Mouse (Mus musculus) midbrain, embryonic 14.5 days (tissue): ENCODE data around the gene C2cd2l. TPM values are rescaled to one million over a fixed set of nuclear protein-coding genes. Genes with fewer than 3 reads are reported as not detected.

ENCODE experiments used
- ATAC-seq: fragments of 200-750 bp; cut with Nextera tagmentation; 2 replicates; pipeline ENCODE4 v1.8.0; 2017; ENCODE audit warnings: moderate number of reproducible peaks, moderate library complexity; ENCODE audit not compliant: low FRiP score, low TSS enrichment
- DNase-seq: peaks from one replicate; pipeline ENCODE4 v3.0.0-alpha.2; 2015
- H3K27ac ChIP-seq: fragments of 300-500 bp; sonication (generic); replicated peaks from 2 replicates; pipeline ENCODE4 v1.5.1; 2014; ENCODE audit warnings: mild to moderate bottlenecking, low read depth, low read length, moderate library complexity
- H3K27me3 ChIP-seq: fragments of 300-500 bp; sonication (generic); 2 replicates; pipeline ENCODE4 v1.6.1; 2014; ENCODE audit warnings: low read length, control low read depth, mixed read lengths; ENCODE audit not compliant: control insufficient read depth, insufficient read depth
- H3K36me3 ChIP-seq: fragments of 300-500 bp; sonication (generic); 2 replicates; pipeline ENCODE4 v1.6.1; 2014; ENCODE audit warnings: low read length, control low read depth; ENCODE audit not compliant: control insufficient read depth, insufficient read depth
- H3K4me1 ChIP-seq: fragments of 300-500 bp; sonication (generic); 2 replicates; pipeline ENCODE4 v1.6.1; 2014; ENCODE audit warnings: mild to moderate bottlenecking, antibody characterized with exemption, low read length, control low read depth; ENCODE audit not compliant: control insufficient read depth, insufficient read depth
- H3K4me2 ChIP-seq: fragments of 300-500 bp; sonication (generic); 2 replicates; pipeline ENCODE4 v1.6.1; 2014; ENCODE audit warnings: mild to moderate bottlenecking, low read length, moderate library complexity
- H3K4me3 ChIP-seq: fragments of 300-500 bp; sonication (generic); replicated peaks from 2 replicates; pipeline ENCODE4 v1.5.1; 2014; ENCODE audit warnings: low read depth, low read length
- H3K9ac ChIP-seq: fragments of 300-500 bp; sonication (generic); replicated peaks from 2 replicates; pipeline ENCODE4 v1.6.1; 2014; ENCODE audit warnings: mild to moderate bottlenecking, low read length, moderate library complexity
- H3K9me3 ChIP-seq: fragments of 300-500 bp; sonication (generic); 2 replicates; pipeline ENCODE4 v1.6.1; 2016; ENCODE audit warnings: low read length, control low read depth, mixed read lengths; ENCODE audit not compliant: control insufficient read depth
- WGBS: fragments of 180-500 bp; shearing (Covaris S2); extraction: QIAGEN DNeasy Blood & Tissue Kit; methylation state at CpG from one replicate; pipeline ENCODE4 v1.1.7; 2014; 5-methylcytosine and 5-hydroxymethylcytosine counted together
- microRNA-seq: library from miRNA; unstranded; fragments of <30 nt; microRNA quantifications from one replicate; pipeline ENCODE4, GENCODE M21; 2016
- polyA plus RNA-seq: library from polyadenylated mRNA; unstranded; fragments of >200 nt; fragmentation: Nextera tagmentation; extraction: Ambion mirVana; gene quantifications from 2 replicates; pipeline ENCODE4 v1.2.1, GENCODE M21; 2014

C2cd2l gene
- polyA plus RNA-seq, 1 experiment from 2014 or later = 25.2 TPM

- no peak overlapping the region for H3K4me3 ChIP-seq
- peaks cover 25% of the 10 kb centered on the region for H3K4me1 ChIP-seq
- peaks cover 13% of the 10 kb centered on the region for H3K36me3 ChIP-seq
- H3K27ac ChIP-seq = no peak overlapping the region
- no peak overlapping the region for H3K4me2 ChIP-seq
- H3K9ac ChIP-seq = no peak overlapping the region
- no peak for ATAC-seq
- 83% methylated on average over 3 of the region's 3 CpGs for WGBS
- H3K9me3 ChIP-seq = no peaks in the 10 kb centered on the region
- no peak for DNase-seq
- no peaks in the 10 kb centered on the region for H3K27me3 ChIP-seq
Measured at GRCm38 (mm10) chr9:44269077-44269476, 51.0 kb downstream of the C2cd2l start.

- 85% methylated on average over 6 of the region's 6 CpGs for WGBS
- Histone ChIP-seq H3K9ac (peak within 1 kb of the TSS; percentile 44), H3K27me3 (no peaks in the 10 kb centered on the region), H3K4me2 (peak within 1 kb of the TSS; percentile 62), H3K36me3 (peaks cover 6% of the 10 kb centered on the region; the same call in 1 of the 2 replicates), H3K9me3 (no peaks in the 10 kb centered on the region), H3K4me1 (peaks cover 25% of the 10 kb centered on the region), H3K4me3 (peak within 1 kb of the TSS; percentile 29), H3K27ac (peak within 1 kb of the TSS; percentile 58)
- DNase-seq = no peak
- ATAC-seq = no peak
Measured at GRCm38 (mm10) chr9:44268432-44268831, 51.7 kb downstream of the C2cd2l start, which contains the start of gene Nlrx1. Gene Nlrx1 (minus strand): TSS chr9:44268599.

DNA sequence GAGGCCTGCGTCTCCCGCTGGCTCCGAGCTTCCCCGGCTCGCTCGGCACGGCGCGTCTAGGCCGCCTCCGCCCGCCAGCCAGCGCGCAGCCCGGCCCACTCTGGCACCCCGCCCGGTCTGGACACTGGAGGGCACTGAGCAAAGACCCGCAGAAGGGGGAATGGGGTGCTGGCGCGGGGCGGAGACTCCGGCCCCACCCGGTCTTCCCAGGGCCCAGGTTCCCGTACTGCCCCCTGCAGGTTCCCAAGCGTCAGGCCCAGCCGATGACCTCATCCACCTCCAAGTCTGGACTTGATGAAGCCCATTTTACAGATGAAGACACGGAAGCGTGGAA, 52.1 kb downstream of the C2cd2l start:
- Histone ChIP-seq H3K27ac (peak overlapping the region; percentile 58; the same call in 1 of the 2 replicates), H3K9ac (peak overlapping the region; percentile 44), H3K9me3 (no peaks in the 10 kb centered on the region), H3K4me2 (peak overlapping the region; percentile 62), H3K27me3 (no peaks in the 10 kb centered on the region), H3K4me1 (peaks cover 25% of the 10 kb centered on the region), H3K4me3 (peak overlapping the region; percentile 29), H3K36me3 (0 out of 2 replicates have a peak, but pooled peaks cover 2% of the 10 kb centered on the region)
- DNase-seq (peak; percentile 81), ATAC-seq (peak; percentile 71; the same call in 1 of the 2 replicates)
- WGBS = 6% methylated on average over 28 of the region's 28 CpGs

DNA sequence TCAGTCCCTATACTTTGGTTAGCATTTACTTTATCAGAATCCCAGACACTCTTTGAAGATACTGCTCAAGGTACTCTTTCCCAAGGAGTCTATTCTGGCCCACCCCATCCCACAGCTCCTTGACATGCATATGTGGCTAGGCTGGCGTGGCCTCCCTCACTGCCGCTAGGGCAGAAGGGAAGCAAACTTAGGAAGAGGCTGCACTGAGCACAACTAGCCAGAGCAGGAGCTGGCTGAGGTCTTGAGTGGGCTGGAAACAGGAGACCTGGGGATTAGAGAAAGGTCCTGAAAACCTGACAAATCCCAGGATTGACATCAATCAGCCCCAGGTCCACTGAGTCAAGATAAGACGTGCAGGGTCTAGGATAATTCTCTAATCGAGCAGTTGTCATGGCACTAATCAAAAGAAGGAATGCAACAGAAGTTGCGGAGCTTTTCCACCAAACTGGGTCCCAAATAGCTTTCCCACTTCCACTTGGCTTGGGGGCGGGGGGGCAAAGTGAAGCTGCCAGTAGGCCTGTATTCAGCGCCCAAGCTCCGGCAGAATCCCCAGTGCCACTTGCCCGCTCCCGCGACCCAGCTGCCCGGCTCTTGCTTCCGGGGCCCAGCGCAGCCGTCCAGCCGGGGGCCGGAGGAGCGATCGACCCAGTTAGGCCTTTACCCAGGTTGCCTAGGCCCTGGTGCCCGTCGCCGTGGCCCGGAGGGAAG, 52.6 kb downstream of the C2cd2l start:
- peaks cover 25% of the 10 kb centered on the region for H3K4me1 ChIP-seq
- peak overlapping the region; percentile 62 for H3K4me2 ChIP-seq
- ATAC-seq = no peak
- H3K36me3 ChIP-seq = no peaks in the 10 kb centered on the region
- H3K27ac ChIP-seq = peak overlapping the region; percentile 58
- peak overlapping the region; percentile 44 for H3K9ac ChIP-seq
- no peaks in the 10 kb centered on the region for H3K27me3 ChIP-seq
- H3K9me3 ChIP-seq = no peaks in the 10 kb centered on the region
- 4% methylated on average over 23 of the region's 23 CpGs for WGBS
- peak; percentile 39 for DNase-seq
- peak overlapping the region; percentile 29 for H3K4me3 ChIP-seq

DNA sequence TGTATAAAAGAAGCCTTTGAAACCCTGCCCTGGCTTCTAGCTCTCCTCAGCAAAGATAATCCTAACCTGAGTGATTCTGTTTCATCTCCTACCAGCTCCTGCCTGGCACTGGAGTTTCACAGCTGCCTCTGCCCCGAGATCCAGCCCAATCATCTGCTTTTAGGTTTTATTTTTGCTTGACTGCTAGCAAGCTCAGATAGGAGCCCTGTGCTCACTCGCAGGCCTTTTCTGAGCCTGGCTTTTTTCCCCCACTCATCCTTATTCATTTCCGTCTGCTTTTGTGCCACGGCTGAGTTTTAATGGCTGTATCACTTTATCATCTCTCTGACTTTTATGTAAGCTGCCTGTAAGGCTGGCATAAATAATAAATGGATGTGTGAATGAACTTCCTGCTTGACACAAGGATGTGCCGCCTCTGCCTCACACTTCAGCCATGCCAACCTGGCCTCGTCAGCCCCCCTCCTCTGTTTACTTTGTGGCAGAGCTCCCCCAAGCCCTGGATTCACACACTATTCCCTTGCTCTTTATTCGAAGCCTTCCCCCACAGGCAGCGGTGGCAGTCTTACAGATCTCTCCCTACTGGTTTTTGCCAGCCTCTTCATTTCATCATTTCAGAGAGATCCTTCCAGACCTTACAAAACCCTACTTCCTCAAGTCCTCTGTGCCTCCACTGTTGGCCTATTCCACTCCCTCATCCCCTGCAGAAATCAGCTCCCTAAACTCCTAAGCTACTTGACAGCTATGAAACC, 53.4 kb downstream of the C2cd2l start:
- no peaks in the 10 kb centered on the region for H3K9me3 ChIP-seq
- no peaks in the 10 kb centered on the region for H3K36me3 ChIP-seq
- peaks cover 25% of the 10 kb centered on the region for H3K4me1 ChIP-seq
- no peak for ATAC-seq
- H3K27me3 ChIP-seq = no peaks in the 10 kb centered on the region
- no peak overlapping the region for H3K4me3 ChIP-seq
- H3K9ac ChIP-seq = no peak overlapping the region
- DNase-seq = peak; percentile 39
- WGBS = 44% methylated on average over 8 of the region's 8 CpGs
- peak overlapping the region; percentile 58; the same call in 1 of the 2 replicates for H3K27ac ChIP-seq
- H3K4me2 ChIP-seq = no peak overlapping the region

DNA sequence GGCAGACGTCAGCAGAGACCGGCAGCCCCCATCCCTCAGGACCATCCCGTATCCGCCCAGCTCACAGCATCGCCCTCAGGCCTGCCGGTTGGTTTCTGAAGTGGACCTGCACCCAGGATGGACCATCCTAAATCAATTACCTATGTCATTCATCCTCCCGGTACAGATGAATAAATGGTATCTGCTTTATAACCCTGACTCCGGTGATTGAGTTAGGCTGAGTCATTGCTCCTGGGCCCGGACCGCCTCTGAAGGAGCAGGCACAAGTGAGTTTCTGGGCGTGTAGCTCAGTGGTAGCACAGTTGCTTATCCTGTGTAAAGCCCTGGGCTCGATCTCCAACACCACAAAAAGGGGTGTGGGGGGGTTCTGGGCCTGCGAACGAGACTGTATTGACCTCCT, 58.7 kb downstream of the C2cd2l start:
- Histone ChIP-seq H3K4me3 (no peak overlapping the region), H3K9ac (no peak overlapping the region), H3K27me3 (no peaks in the 10 kb centered on the region), H3K27ac (no peak overlapping the region), H3K4me2 (no peak overlapping the region), H3K36me3 (no peaks in the 10 kb centered on the region), H3K9me3 (no peaks in the 10 kb centered on the region), H3K4me1 (peaks cover 13% of the 10 kb centered on the region; the same call in 1 of the 2 replicates)
- WGBS = 86% methylated on average over 14 of the region's 14 CpGs
- ATAC-seq = no peak
- DNase-seq = no peak

Small RNA genes within 50 kb of the gene (microRNA-seq; reads per million reads assigned to microRNA genes)
- not detected for gene Gm44335

Other genes starting within 250 kb of the C2cd2l start
- 0.09 and 0.11 TPM in 2 replicates for gene Mfrp, start 218.6 kb downstream of the C2cd2l start, polyA plus RNA-seq
- gene C1qtnf5, start 213.0 kb downstream of the C2cd2l start, polyA plus RNA-seq = 3.7 and 4.0 TPM in 2 replicates
- 0.11 and 0.12 TPM in 2 replicates for gene Gm49380, start 206.8 kb downstream of the C2cd2l start, polyA plus RNA-seq
- 25.7 and 29.9 TPM in 2 replicates for gene Rnf26, start 206.8 kb downstream of the C2cd2l start, polyA plus RNA-seq
- 6.1 and 13.2 TPM in 2 replicates for gene Mcam, start 185.8 kb downstream of the C2cd2l start, polyA plus RNA-seq
- 20.1 and 27.6 TPM in 2 replicates for gene Cbl, start 86.2 kb downstream of the C2cd2l start, polyA plus RNA-seq
- gene Ccdc153, start 79.6 kb downstream of the C2cd2l start, polyA plus RNA-seq = not detected in 2 replicates
- gene Pdzd3, start 68.8 kb downstream of the C2cd2l start, polyA plus RNA-seq = 0.49 and 0.57 TPM in 2 replicates
- 3.7 and 3.9 TPM in 2 replicates for gene Nlrx1, start 51.7 kb downstream of the C2cd2l start, polyA plus RNA-seq
- 18.9 and 20.1 TPM in 2 replicates for gene Abcg4, start 31.7 kb downstream of the C2cd2l start, polyA plus RNA-seq
- 15.9 and 24.7 TPM in 2 replicates for gene Hinfp, start 14.6 kb downstream of the C2cd2l start, polyA plus RNA-seq
- 37.0 and 40.5 TPM in 2 replicates for gene Dpagt1, start 5.7 kb upstream of the C2cd2l start, polyA plus RNA-seq
- 98.1 and 128 TPM in 2 replicates for gene H2afx, start 14.4 kb upstream of the C2cd2l start, polyA plus RNA-seq
- gene Hmbs, start 23.9 kb upstream of the C2cd2l start, polyA plus RNA-seq = 53.5 and 64.7 TPM in 2 replicates
- 34.4 and 36.7 TPM in 2 replicates for gene Vps11, start 41.4 kb upstream of the C2cd2l start, polyA plus RNA-seq
- 18.2 and 27.1 TPM in 2 replicates for gene Hyou1, start 59.2 kb upstream of the C2cd2l start, polyA plus RNA-seq
- 42.9 and 46.8 TPM in 2 replicates for gene Slc37a4, start 76.6 kb upstream of the C2cd2l start, polyA plus RNA-seq
- gene Rps25, start 86.9 kb upstream of the C2cd2l start, polyA plus RNA-seq = 1,282 and 1,427 TPM in 2 replicates
- gene Trappc4, start 87.3 kb upstream of the C2cd2l start, polyA plus RNA-seq = 329 and 359 TPM in 2 replicates
- gene Ccdc84, start 98.3 kb upstream of the C2cd2l start, polyA plus RNA-seq = 33.3 and 36.4 TPM in 2 replicates
- gene Foxr1, start 120.9 kb upstream of the C2cd2l start, polyA plus RNA-seq = not detected in 2 replicates
- not detected in 2 replicates for gene Upk2, start 134.7 kb upstream of the C2cd2l start, polyA plus RNA-seq
- gene Bcl9l, start 162.5 kb upstream of the C2cd2l start, polyA plus RNA-seq = 12.6 and 14.9 TPM in 2 replicates
- gene Cxcr5, start 241.6 kb upstream of the C2cd2l start, polyA plus RNA-seq = 0.11 TPM in 1 of 2 replicates, not detected in the other